Mouse (Mus musculus) layer of hippocampus, adult 18-20 months (tissue): Measurements from ENCODE around the gene Gm20823. TPM values are rescaled to one million over a fixed set of nuclear protein-coding genes. Genes with fewer than 3 reads are reported as not detected.
"Not testable (repeated sequence)": the region's sequence is repeated elsewhere in the genome, so short reads cannot be mapped to it uniquely, and the experiment has no call there.

Source experiments
- DNase-seq, 2 experiments: peaks; one replicate each; pipeline ENCODE4 v3.0.0; 2022; ENCODE audit warnings: low spot score in 2 of 2
- long read RNA-seq: library from polyadenylated mRNA; stranded (forward); transcript quantifications from one replicate; pipeline ENCODE4 v2.0.0, GENCODE M21; 2021
- total RNA-seq, 2 experiments: library from RNA; stranded (reverse); gene quantifications; 2 replicates each; pipeline ENCODE4 v1.2.3; 2021

Gm20823 gene
- not detected for total RNA-seq
- long read RNA-seq = 0 reads

GRCm38 (mm10) chrY:62464745-62465144 lies at the start of gene Gm20823:
TSS of gene Gm20823 (minus strand) at chrY:62464845.
- not testable (repeated sequence) for DNase-seq
